ENCODE assay signal across 23 mouse cellular contexts in the genomic region with DNA sequence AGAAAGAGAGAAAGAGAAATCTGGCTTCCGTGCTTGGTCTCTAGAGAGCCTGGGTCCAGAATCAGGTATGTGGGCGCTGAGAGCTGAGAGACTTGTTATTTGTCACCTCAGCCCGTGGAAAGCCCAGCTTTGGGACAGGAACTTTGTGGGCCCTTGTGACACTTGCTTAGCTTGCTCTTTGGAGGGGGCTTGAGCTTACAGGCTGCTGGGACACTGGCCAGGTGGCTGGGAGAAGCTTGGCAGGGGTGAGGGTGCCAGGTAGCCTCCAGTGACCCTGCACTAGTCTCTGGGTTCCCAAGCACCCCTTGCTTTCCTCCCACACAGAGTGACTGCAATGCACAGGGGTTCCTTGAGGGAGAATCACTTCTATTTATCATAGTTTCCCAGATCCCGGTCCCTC. TPM values are rescaled to one million over a fixed set of nuclear protein-coding genes. Genes with fewer than 3 reads are reported as not detected.
A peak's percentile ranks its signal among the peaks of the same experiment; 100 is the strongest.
DNase-seq lines count a peak whose midpoint lies in the region; ATAC-seq and TF ChIP-seq lines count a peak whose summit lies in the region.
"Had no signal": no experiment of that assay in that cellular context is flagged by ENCODE, and none has a peak within 500 bp of the region (broad histone marks: within the 10 kb centered on the region; RNA-seq: fewer than 3 reads in every experiment).

No protein-coding gene starts in this region.

- no peak for TF ChIP-seq CTCF in forebrain, postnatal 0 days (IDR thresholded peaks at IDR 0.05; ENCODE audit: low read depth)

- no peak for DNase-seq in forebrain, postnatal 0 days
- DNase-seq in forebrain, embryonic 11.5 days (ENCODE audit: low spot score) = no peak
- no peak for DNase-seq in heart, adult 9 months (ENCODE audit: low spot score in 2 of 2)
- peak; percentile 41 for DNase-seq in lung, postnatal 10 days
- DNase-seq in lung, postnatal 25 days (ENCODE audit: low spot score) = no peak
- DNase-seq in lung, postnatal 36 days = peak; percentile 30
- DNase-seq in gastrocnemius, postnatal 10 days = no peak
- DNase-seq: adrenal gland, adult 8-10 months; adrenal gland, postnatal 36 days; B cell, adult 2 months; cerebellum, adult 2 months; cerebellum, postnatal 10 days; embryo, embryonic 11 days; gastrocnemius, postnatal 14 days had no signal

- no peak overlapping the region for H3K27ac ChIP-seq in forebrain, postnatal 0 days (ENCODE audit: low read depth, low read length)
- no peak overlapping the region for H3K27ac ChIP-seq in forebrain, embryonic 11.5 days (ENCODE audit: low read depth, low read length)
- no peak overlapping the region for H3K27ac ChIP-seq in heart, embryonic 12.5 days (ENCODE audit: poor library complexity, severe bottlenecking)
- H3K27ac ChIP-seq: embryonic facial prominence, embryonic 15.5 days; forebrain, embryonic 10.5 days; forebrain, embryonic 15.5 days; hindbrain, embryonic 15.5 days had no signal

- no peaks in the 10 kb centered on the region for H3K36me3 ChIP-seq in forebrain, postnatal 0 days (ENCODE audit: insufficient read depth)
- no peaks in the 10 kb centered on the region for H3K36me3 ChIP-seq in forebrain, embryonic 11.5 days (ENCODE audit: control insufficient read depth, insufficient read depth, low read length)
- H3K36me3 ChIP-seq in heart, embryonic 12.5 days = no peaks in the 10 kb centered on the region
- H3K36me3 ChIP-seq: embryonic facial prominence, embryonic 15.5 days; forebrain, embryonic 10.5 days; forebrain, embryonic 15.5 days; G1E; hindbrain, embryonic 15.5 days had no signal

- WGBS in forebrain, postnatal 0 days = 63% methylated on average over 4 of the region's 4 CpGs
- 77% methylated on average over 4 of the region's 4 CpGs for WGBS in forebrain, embryonic 11.5 days
- 34% methylated on average over 4 of the region's 4 CpGs for WGBS in heart, embryonic 12.5 days

- H3K4me3 ChIP-seq in forebrain, postnatal 0 days (ENCODE audit: low read depth, low read length) = no peak overlapping the region
- H3K4me3 ChIP-seq in forebrain, embryonic 11.5 days (ENCODE audit: low read depth, low read length) = no peak overlapping the region
- H3K4me3 ChIP-seq in heart, embryonic 12.5 days = no peak overlapping the region
- H3K4me3 ChIP-seq: embryonic facial prominence, embryonic 15.5 days; erythroblast, embryonic 14.5 days; forebrain, embryonic 10.5 days; forebrain, embryonic 15.5 days; hindbrain, embryonic 15.5 days had no signal

- 0 out of 2 replicates have a peak overlapping the region, but pooled peaks have one; percentile 10 for H3K9ac ChIP-seq in forebrain, postnatal 0 days
- H3K9ac ChIP-seq in forebrain, embryonic 11.5 days (ENCODE audit: low read length) = no peak overlapping the region
- no peak overlapping the region for H3K9ac ChIP-seq in heart, embryonic 12.5 days
- H3K9ac ChIP-seq: embryonic facial prominence, embryonic 15.5 days; forebrain, embryonic 15.5 days; hindbrain, embryonic 15.5 days had no signal

- no peaks in the 10 kb centered on the region; the same call in 1 of the 2 replicates for H3K4me1 ChIP-seq in forebrain, postnatal 0 days (ENCODE audit: insufficient read depth)
- peaks cover 4% of the 10 kb centered on the region; the same call in 1 of the 2 replicates for H3K4me1 ChIP-seq in forebrain, embryonic 11.5 days (replicated peaks; ENCODE audit: control insufficient read depth, insufficient read depth, low read length)
- peaks cover 25% of the 10 kb centered on the region for H3K4me1 ChIP-seq in heart, embryonic 12.5 days (replicated peaks)

- no peaks in the 10 kb centered on the region for H3K27me3 ChIP-seq in forebrain, postnatal 0 days (ENCODE audit: insufficient read depth, low read length)
- no peaks in the 10 kb centered on the region for H3K27me3 ChIP-seq in forebrain, embryonic 11.5 days (ENCODE audit: control insufficient read depth, insufficient read depth, low read length)
- H3K27me3 ChIP-seq in heart, embryonic 12.5 days (replicated peaks) = no peaks in the 10 kb centered on the region
- H3K27me3 ChIP-seq: embryonic facial prominence, embryonic 15.5 days; forebrain, embryonic 15.5 days; hindbrain, embryonic 15.5 days had no signal

- no peak overlapping the region for H3K4me2 ChIP-seq in forebrain, postnatal 0 days (ENCODE audit: low read depth)
- H3K4me2 ChIP-seq in forebrain, embryonic 11.5 days (ENCODE audit: low read depth, low read length, severe bottlenecking) = no peak overlapping the region
- H3K4me2 ChIP-seq in heart, embryonic 12.5 days = 0 out of 2 replicates have a peak overlapping the region, but pooled peaks have one; percentile 1
- H3K4me2 ChIP-seq: embryonic facial prominence, embryonic 15.5 days; forebrain, embryonic 15.5 days; hindbrain, embryonic 15.5 days had no signal

- no peaks in the 10 kb centered on the region for H3K9me3 ChIP-seq in forebrain, postnatal 0 days (ENCODE audit: low read length)
- no peaks in the 10 kb centered on the region for H3K9me3 ChIP-seq in forebrain, embryonic 11.5 days (ENCODE audit: control insufficient read depth, low read length)
- H3K9me3 ChIP-seq in heart, embryonic 12.5 days (replicated peaks) = 0 out of 2 replicates have a peak, but pooled peaks cover 6% of the 10 kb centered on the region
- H3K9me3 ChIP-seq: embryonic facial prominence, embryonic 15.5 days; forebrain, embryonic 10.5 days; forebrain, embryonic 15.5 days; hindbrain, embryonic 15.5 days had no signal

- no peak for ATAC-seq in forebrain, postnatal 0 days
- ATAC-seq in forebrain, embryonic 11.5 days (replicated peaks; ENCODE audit: low FRiP score) = no peak
- ATAC-seq in heart, embryonic 12.5 days (ENCODE audit: insufficient number of reproducible peaks, low FRiP score) = no peak
- ATAC-seq: CD4-positive, CD25-positive, alpha-beta regulatory T cell, adult 4 months; forebrain, embryonic 15.5 days; intestine, embryonic 16.5 days had no signal

RNA-seq across cellular contexts. Expression of a gene that starts 2.4 kb away (rescaled TPM):
- total RNA-seq in forebrain, postnatal 0 days (2014; rRNA removed) = 0.46 and 0.57 TPM in 2 replicates
- 0.28 and 0.30 TPM in 2 replicates for polyA plus RNA-seq in forebrain, postnatal 0 days (2015; fragmentation: Nextera tagmentation; extraction: Ambion mirVana)
- 0.99 and 1.2 TPM in 2 replicates for polyA plus RNA-seq in forebrain, embryonic 11.5 days (2014; fragmentation: Nextera tagmentation; extraction: Ambion mirVana)
- 1.6 TPM in 2 replicates for polyA plus RNA-seq in heart, embryonic 12.5 days (2016; fragmentation: Nextera tagmentation; extraction: Ambion mirVana)
- 1 to 10 TPM; 1.5 to 1.7 TPM for total RNA-seq in gastrocnemius, postnatal 10 days (2021)
- polyA plus RNA-seq: G1E had no signal

Comparison
In these comparisons a context has a peak if more than half of its experiments do, and no peak if none do; other contexts are left out.
1. DNase-seq: peak in lung, postnatal 10 days (single experiment) and lung, postnatal 36 days (single experiment); none in forebrain, postnatal 0 days (single experiment), forebrain, embryonic 11.5 days (single experiment), heart, adult 9 months (0 of 2), lung, postnatal 25 days (single experiment) and gastrocnemius, postnatal 10 days (single experiment).